Mouse (Mus musculus) intestine, postnatal 0 days (tissue): ENCODE measurements around the gene 9530003J23Rik. TPM values are rescaled to one million over a fixed set of nuclear protein-coding genes. Genes with fewer than 3 reads are reported as not detected.

Experiments
- ATAC-seq: fragments of 200-750 bp; cut with Nextera tagmentation; 2 replicates; pipeline ENCODE4 v1.8.0; 2017; ENCODE audit warnings: mild to moderate bottlenecking, moderate TSS enrichment, moderate library complexity
- H3K27ac ChIP-seq: fragments of 300-500 bp; sonication (generic); 2 replicates; pipeline ENCODE4 v1.5.1; 2014; ENCODE audit warnings: mild to moderate bottlenecking, low read depth, low read length, moderate library complexity
- H3K27me3 ChIP-seq: fragments of 300-500 bp; sonication (generic); replicated peaks from 2 replicates; pipeline ENCODE4 v1.6.1; 2014; ENCODE audit warnings: low read length, mixed read lengths; ENCODE audit not compliant: control insufficient read depth, insufficient read depth
- H3K36me3 ChIP-seq: fragments of 300-500 bp; sonication (generic); 2 replicates; pipeline ENCODE4 v1.6.1; 2014; ENCODE audit warnings: mild to moderate bottlenecking, moderate library complexity; ENCODE audit not compliant: control insufficient read depth, insufficient read depth
- H3K4me1 ChIP-seq: fragments of 300-500 bp; sonication (generic); replicated peaks from 2 replicates; pipeline ENCODE4 v1.6.1; 2014; ENCODE audit warnings: antibody characterized with exemption, low read length, mixed read lengths; ENCODE audit not compliant: control insufficient read depth, insufficient read depth
- H3K4me2 ChIP-seq: fragments of 300-500 bp; sonication (generic); replicated peaks from 2 replicates; pipeline ENCODE4 v1.6.1; 2014; ENCODE audit warnings: low read depth, mild to moderate bottlenecking, moderate library complexity
- H3K4me3 ChIP-seq: fragments of 300-500 bp; sonication (generic); 2 replicates; pipeline ENCODE4 v1.5.1; 2014; ENCODE audit warnings: low read depth, low read length
- H3K9ac ChIP-seq: fragments of 300-500 bp; sonication (generic); 2 replicates; pipeline ENCODE4 v1.6.1; 2014; ENCODE audit warnings: mild to moderate bottlenecking, low read depth, low read length
- H3K9me3 ChIP-seq: fragments of 300-500 bp; sonication (generic); 2 replicates; pipeline ENCODE4 v1.6.1; 2016; ENCODE audit warnings: mixed run types; ENCODE audit not compliant: control insufficient read depth
- CTCF ChIP-seq: sonication (generic); IDR thresholded peaks from 2 replicates; pipeline ENCODE4 v1.5.1; 2016; ENCODE audit warnings: low read depth, mild to moderate bottlenecking, control low read depth, antibody characterized with exemption, moderate library complexity
- WGBS: fragments of 180-500 bp; shearing (Covaris S2); extraction: QIAGEN DNeasy Blood & Tissue Kit; methylation state at CpG from one replicate; pipeline ENCODE4 v1.1.7; 2014; 5-methylcytosine and 5-hydroxymethylcytosine counted together
- polyA plus RNA-seq: library from polyadenylated mRNA; unstranded; fragments of >200 nt; fragmentation: Nextera tagmentation; extraction: Ambion mirVana; gene quantifications from 2 replicates; pipeline ENCODE4 v1.2.1, GENCODE M21; 2015

9530003J23Rik gene
- polyA plus RNA-seq, 1 experiment from 2014 or later = not detected

- H3K27me3 ChIP-seq = no peaks in the 10 kb centered on the region
- WGBS = 55% methylated on average over 3 of the region's 3 CpGs
Observed at GRCm38 (mm10) chr10:117226002-117226401, 12.5 kb downstream of the 9530003J23Rik start.

GRCm38 (mm10) chr10:117225094-117225493, 13.4 kb downstream of the 9530003J23Rik start:
- Histone ChIP-seq H3K36me3 (peaks cover 20% of the 10 kb centered on the region), H3K9me3 (no peaks in the 10 kb centered on the region), H3K27me3 (no peaks in the 10 kb centered on the region), H3K4me2 (peak overlapping the region; percentile 79), H3K27ac (no peak overlapping the region), H3K9ac (no peak overlapping the region), H3K4me1 (0 out of 2 replicates have a peak, but pooled peaks cover 3% of the 10 kb centered on the region), H3K4me3 (peak overlapping the region; percentile 64)
- WGBS = 56% methylated on average over 8 of the region's 8 CpGs
- TF ChIP-seq CTCF = peak; percentile 57
- no peak for ATAC-seq

More at GRCm38 (mm10) chr10:117226002-117226401, 12.5 kb downstream of the 9530003J23Rik start:
- no peaks in the 10 kb centered on the region for H3K9me3 ChIP-seq
- ATAC-seq = no peak
- 0 out of 2 replicates have a peak, but pooled peaks cover 3% of the 10 kb centered on the region for H3K4me1 ChIP-seq
- no peak overlapping the region for H3K27ac ChIP-seq
- H3K4me2 ChIP-seq = no peak overlapping the region
- no peak overlapping the region for H3K9ac ChIP-seq
- H3K4me3 ChIP-seq = no peak overlapping the region
- peaks cover 13% of the 10 kb centered on the region for H3K36me3 ChIP-seq
- TF ChIP-seq CTCF = no peak

GRCm38 (mm10) chr10:117224102-117224990, 14.2 kb downstream of the 9530003J23Rik start, which contains the start of gene Yeats4:
Gene Yeats4 (minus strand): TSS chr10:117224507.
- H3K4me3 ChIP-seq = peak within 1 kb of the TSS; percentile 64
- peaks cover 24% of the 10 kb centered on the region for H3K36me3 ChIP-seq
- peak within 1 kb of the TSS; percentile 79 for H3K4me2 ChIP-seq
- ATAC-seq = peak; percentile 95
- under 1% methylated on average over 63 of the region's 63 CpGs for WGBS
- peak within 1 kb of the TSS; percentile 96 for H3K27ac ChIP-seq
- 0 out of 2 replicates have a peak, but pooled peaks cover 3% of the 10 kb centered on the region for H3K4me1 ChIP-seq
- TF ChIP-seq CTCF = no peak
- H3K9ac ChIP-seq = peak within 1 kb of the TSS; percentile 79
- no peaks in the 10 kb centered on the region for H3K9me3 ChIP-seq
- no peaks in the 10 kb centered on the region for H3K27me3 ChIP-seq

- Histone ChIP-seq H3K4me2 (peak overlapping the region; percentile 79), H3K36me3 (peaks cover 25% of the 10 kb centered on the region), H3K27me3 (no peaks in the 10 kb centered on the region), H3K27ac (peak overlapping the region; percentile 96; the same call in 1 of the 2 replicates), H3K4me1 (0 out of 2 replicates have a peak, but pooled peaks cover 3% of the 10 kb centered on the region), H3K9me3 (no peaks in the 10 kb centered on the region), H3K9ac (peak overlapping the region; percentile 79; the same call in 1 of the 2 replicates), H3K4me3 (peak overlapping the region; percentile 64)
- TF ChIP-seq CTCF = no peak
- no peak; the same call in 1 of the 2 replicates for ATAC-seq
- WGBS = under 1% methylated on average over 9 of the region's 9 CpGs
Observed at GRCm38 (mm10) chr10:117223758-117224101, 14.8 kb downstream of the 9530003J23Rik start.

GRCm38 (mm10) chr10:117222821-117223220, 15.7 kb downstream of the 9530003J23Rik start:
- Histone ChIP-seq H3K27ac (no peak overlapping the region), H3K27me3 (no peaks in the 10 kb centered on the region), H3K4me3 (no peak overlapping the region), H3K36me3 (peaks cover 34% of the 10 kb centered on the region), H3K4me2 (no peak overlapping the region), H3K9me3 (no peaks in the 10 kb centered on the region), H3K9ac (no peak overlapping the region), H3K4me1 (0 out of 2 replicates have a peak, but pooled peaks cover 3% of the 10 kb centered on the region)
- WGBS = 65% methylated on average over 3 of the region's 3 CpGs
- no peak for TF ChIP-seq CTCF
- no peak for ATAC-seq

- no peaks in the 10 kb centered on the region for H3K4me1 ChIP-seq
- no peak overlapping the region for H3K9ac ChIP-seq
- peaks cover 69% of the 10 kb centered on the region for H3K36me3 ChIP-seq
- no peak overlapping the region for H3K27ac ChIP-seq
- no peak for ATAC-seq
- no peak overlapping the region for H3K4me2 ChIP-seq
- H3K27me3 ChIP-seq = no peaks in the 10 kb centered on the region
- WGBS = 93% methylated on average over 8 of the region's 8 CpGs
- no peak overlapping the region for H3K4me3 ChIP-seq
- no peaks in the 10 kb centered on the region for H3K9me3 ChIP-seq
- TF ChIP-seq CTCF = no peak
Observed at GRCm38 (mm10) chr10:117218351-117218750, 20.2 kb downstream of the 9530003J23Rik start.
